Mouse (Mus musculus) heart, embryonic 10.5 days (tissue): Measurements from ENCODE around the gene Stat6. TPM values are rescaled to one million over a fixed set of nuclear protein-coding genes. Genes with fewer than 3 reads are reported as not detected.

ENCODE experiments used
- DNase-seq: peaks from one replicate; pipeline ENCODE4 v3.0.0-alpha.2; 2017; ENCODE audit warnings: low spot score
- H3K27ac ChIP-seq: fragments of 300-500 bp; sonication (generic); 2 replicates; pipeline ENCODE4 v1.5.1; 2016; ENCODE audit warnings: mild to moderate bottlenecking
- H3K27me3 ChIP-seq: fragments of 300-500 bp; sonication (generic); 2 replicates; pipeline ENCODE4 v1.6.1; 2016; ENCODE audit warnings: mild to moderate bottlenecking; ENCODE audit not compliant: poor library complexity, insufficient read depth, severe bottlenecking
- H3K36me3 ChIP-seq: fragments of 300-500 bp; sonication (generic); 2 replicates; pipeline ENCODE4 v1.6.1; 2016; ENCODE audit warnings: mild to moderate bottlenecking, moderate library complexity
- H3K4me1 ChIP-seq: fragments of 300-500 bp; sonication (generic); 2 replicates; pipeline ENCODE4 v1.6.1; 2016; ENCODE audit warnings: mild to moderate bottlenecking
- H3K4me3 ChIP-seq: fragments of 300-500 bp; sonication (generic); 2 replicates; pipeline ENCODE4 v1.5.1; 2016; ENCODE audit warnings: mild to moderate bottlenecking, moderate library complexity
- H3K9me3 ChIP-seq: fragments of 300-500 bp; sonication (generic); 2 replicates; pipeline ENCODE4 v1.6.1; 2016; ENCODE audit warnings: mild to moderate bottlenecking, moderate library complexity
- WGBS: fragments of 180-500 bp; shearing (Covaris S2); methylation state at CpG from one replicate; pipeline ENCODE4 v1.1.7; 2016; 5-methylcytosine and 5-hydroxymethylcytosine counted together
- polyA plus RNA-seq: library from polyadenylated mRNA; unstranded; fragments of >200 nt; fragmentation: Nextera tagmentation; extraction: Ambion mirVana; gene quantifications from 2 replicates; pipeline ENCODE4 v1.2.1, GENCODE M21; 2016

Gene Stat6
- polyA plus RNA-seq, 1 experiment from 2014 or later: 22.5 TPM

GRCm38 (mm10) chr10:127674046-127674655 is 31.4 kb downstream of the Stat6 start:
- Histone ChIP-seq H3K27me3 (no peaks in the 10 kb centered on the region), H3K4me3 (no peak overlapping the region), H3K9me3 (no peaks in the 10 kb centered on the region), H3K4me1 (peaks cover 13% of the 10 kb centered on the region), H3K36me3 (no peaks in the 10 kb centered on the region), H3K27ac (no peak overlapping the region)
- no peak for DNase-seq
- 81% methylated on average over 6 of the region's 6 CpGs for WGBS

GRCm38 (mm10) chr10:127674794-127675522 is 32.2 kb downstream of the Stat6 start:
- no peak overlapping the region for H3K27ac ChIP-seq
- WGBS: 85% methylated on average over 8 of the region's 8 CpGs
- no peaks in the 10 kb centered on the region for H3K27me3 ChIP-seq
- H3K4me1 ChIP-seq: peaks cover 6% of the 10 kb centered on the region; the same call in 1 of the 2 replicates
- peak; percentile 87 for DNase-seq
- H3K9me3 ChIP-seq: no peaks in the 10 kb centered on the region
- no peak overlapping the region for H3K4me3 ChIP-seq
- no peaks in the 10 kb centered on the region for H3K36me3 ChIP-seq

- Histone ChIP-seq H3K4me3 (peak overlapping the region; percentile 73; the same call in 1 of the 2 replicates), H3K9me3 (no peaks in the 10 kb centered on the region), H3K27ac (peak overlapping the region; percentile 72; the same call in 1 of the 2 replicates), H3K36me3 (no peaks in the 10 kb centered on the region), H3K27me3 (no peaks in the 10 kb centered on the region), H3K4me1 (peaks cover 6% of the 10 kb centered on the region; the same call in 1 of the 2 replicates)
- 44% methylated on average over 5 of the region's 5 CpGs for WGBS
- no peak for DNase-seq
Measured at GRCm38 (mm10) chr10:127675859-127676398, 33.1 kb downstream of the Stat6 start.

GRCm38 (mm10) chr10:127676691-127677548 is 34.1 kb downstream of the Stat6 start:
- peak; percentile 99 for DNase-seq
- Histone ChIP-seq H3K4me3 (peak overlapping the region; percentile 73), H3K36me3 (no peaks in the 10 kb centered on the region), H3K4me1 (peaks cover 6% of the 10 kb centered on the region; the same call in 1 of the 2 replicates), H3K9me3 (no peaks in the 10 kb centered on the region), H3K27me3 (no peaks in the 10 kb centered on the region), H3K27ac (peak overlapping the region; percentile 85)
- under 1% methylated on average over 71 of the region's 71 CpGs for WGBS

GRCm38 (mm10) chr10:127677591-127678336 is 35.0 kb downstream of the Stat6 start:
- no peaks in the 10 kb centered on the region for H3K9me3 ChIP-seq
- H3K4me1 ChIP-seq: peaks cover 6% of the 10 kb centered on the region; the same call in 1 of the 2 replicates
- peak; percentile 87 for DNase-seq
- no peaks in the 10 kb centered on the region for H3K36me3 ChIP-seq
- H3K27ac ChIP-seq: peak overlapping the region; percentile 85
- peak overlapping the region; percentile 73 for H3K4me3 ChIP-seq
- no peaks in the 10 kb centered on the region for H3K27me3 ChIP-seq
- WGBS: 11% methylated on average over 14 of the region's 14 CpGs

- H3K4me1 ChIP-seq: peaks cover 6% of the 10 kb centered on the region; the same call in 1 of the 2 replicates
- H3K36me3 ChIP-seq: no peaks in the 10 kb centered on the region
- H3K4me3 ChIP-seq: no peak overlapping the region
- 85% methylated on average over 1 of the region's 1 CpGs for WGBS
- no peak overlapping the region for H3K27ac ChIP-seq
- H3K27me3 ChIP-seq: no peaks in the 10 kb centered on the region
- DNase-seq: no peak
- no peaks in the 10 kb centered on the region for H3K9me3 ChIP-seq
Measured at GRCm38 (mm10) chr10:127679208-127679607, 36.4 kb downstream of the Stat6 start.

GRCm38 (mm10) chr10:127679881-127680280 is 37.1 kb downstream of the Stat6 start:
- peaks cover 6% of the 10 kb centered on the region; the same call in 1 of the 2 replicates for H3K4me1 ChIP-seq
- 90% methylated on average over 3 of the region's 3 CpGs for WGBS

GRCm38 (mm10) chr10:127682886-127683285 is 40.1 kb downstream of the Stat6 start:
- Histone ChIP-seq H3K9me3 (no peaks in the 10 kb centered on the region), H3K36me3 (no peaks in the 10 kb centered on the region), H3K27ac (no peak overlapping the region), H3K4me1 (no peaks in the 10 kb centered on the region), H3K4me3 (no peak overlapping the region), H3K27me3 (no peaks in the 10 kb centered on the region)
- WGBS: 86% methylated on average over 6 of the region's 6 CpGs
- no peak for DNase-seq

More at GRCm38 (mm10) chr10:127679881-127680280, 37.1 kb downstream of the Stat6 start:
- DNase-seq: no peak
- no peaks in the 10 kb centered on the region for H3K27me3 ChIP-seq
- no peaks in the 10 kb centered on the region for H3K9me3 ChIP-seq
- no peak overlapping the region for H3K4me3 ChIP-seq
- H3K27ac ChIP-seq: no peak overlapping the region
- no peaks in the 10 kb centered on the region for H3K36me3 ChIP-seq

- no peaks in the 10 kb centered on the region for H3K4me1 ChIP-seq
- H3K27me3 ChIP-seq: no peaks in the 10 kb centered on the region
- H3K36me3 ChIP-seq: peaks cover 35% of the 10 kb centered on the region
- DNase-seq: no peak
- H3K27ac ChIP-seq: no peak overlapping the region
- WGBS: 28% methylated on average over 1 of the region's 1 CpGs
- H3K9me3 ChIP-seq: no peaks in the 10 kb centered on the region
- no peak overlapping the region for H3K4me3 ChIP-seq
Measured at GRCm38 (mm10) chr10:127691053-127691452, 48.3 kb downstream of the Stat6 start.

GRCm38 (mm10) chr10:127694636-127695035 is 51.9 kb downstream of the Stat6 start:
- no peak for DNase-seq
- whole genome bisulfite sequencing: 61% methylated on average over 2 of the region's 2 CpGs
- Histone ChIP-seq H3K27ac (no peak overlapping the region), H3K4me1 (no peaks in the 10 kb centered on the region), H3K4me3 (no peak overlapping the region), H3K36me3 (peaks cover 52% of the 10 kb centered on the region), H3K9me3 (no peaks in the 10 kb centered on the region), H3K27me3 (no peaks in the 10 kb centered on the region)

GRCm38 (mm10) chr10:127695775-127696174 is 53.0 kb downstream of the Stat6 start:
- no peak for DNase-seq
- Histone ChIP-seq H3K36me3 (peaks cover 47% of the 10 kb centered on the region), H3K4me1 (no peaks in the 10 kb centered on the region), H3K9me3 (no peaks in the 10 kb centered on the region), H3K4me3 (no peak overlapping the region), H3K27me3 (no peaks in the 10 kb centered on the region), H3K27ac (no peak overlapping the region)
- 90% methylated on average over 7 of the region's 7 CpGs for WGBS

- Histone ChIP-seq H3K4me1 (no peaks in the 10 kb centered on the region), H3K27ac (no peak overlapping the region), H3K9me3 (no peaks in the 10 kb centered on the region), H3K36me3 (peaks cover 31% of the 10 kb centered on the region; the same call in 1 of the 2 replicates), H3K27me3 (no peaks in the 10 kb centered on the region), H3K4me3 (no peak overlapping the region)
- DNase-seq: no peak
- 89% methylated on average over 7 of the region's 7 CpGs for WGBS
Measured at GRCm38 (mm10) chr10:127698966-127699365, 56.2 kb downstream of the Stat6 start.
